Mouse (Mus musculus): Measurements from ENCODE around the gene Calr3. TPM values are rescaled to one million over a fixed set of nuclear protein-coding genes. Genes with fewer than 3 reads are reported as not detected.

Calr3 gene
- total RNA-seq (2012; rRNA removed) (3.9 and 4.0 TPM in 2 replicates), polyA plus RNA-seq (2012; ENCODE audit: insufficient read depth in 1 of 2, insufficient read length in 2 of 2, low read depth in 1 of 2, low replicate concordance in 2 of 2, missing spikeins in 1 of 2) (1 to 10 TPM in 1 of 2 experiments, not detected in 1; 2.7 TPM)

DNA sequence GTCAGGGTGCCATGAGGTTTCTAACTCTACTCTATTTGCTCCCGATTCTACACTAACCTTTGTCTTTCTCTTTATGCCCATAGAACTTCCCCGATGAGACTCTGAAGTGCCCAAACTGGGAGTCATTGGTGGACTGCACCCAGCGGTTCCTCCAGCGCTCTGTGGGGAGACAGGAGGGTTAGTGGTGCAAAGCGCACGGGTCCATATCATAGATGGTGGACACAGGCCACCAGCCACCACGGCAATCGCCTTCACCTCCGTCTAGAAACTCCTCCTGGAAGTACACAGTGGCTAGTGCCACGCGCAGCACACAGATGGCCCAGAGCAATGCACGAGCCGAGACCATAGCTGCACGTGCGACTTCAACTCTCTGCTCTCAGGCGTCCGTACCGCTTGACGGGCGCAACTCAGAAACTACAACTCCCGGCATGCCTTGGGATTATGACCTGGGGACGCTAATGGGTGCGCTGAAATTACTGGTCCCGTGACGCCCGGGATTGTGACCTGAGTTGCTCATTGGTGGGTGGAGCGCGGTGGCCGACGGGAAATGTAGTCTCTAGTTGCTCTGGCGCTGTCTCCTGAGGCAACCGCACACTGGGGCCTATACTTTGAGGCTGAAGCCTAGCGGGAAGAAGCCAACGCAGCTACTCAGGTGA, at the start of gene Calr3, which contains the start of gene 1700030K09Rik:
Calr3 (minus strand) TSS at position 533 of the 656 bp plus-strand sequence.
1700030K09Rik (plus strand) TSS at position 543 of the 656 bp plus-strand sequence.
- H3K79me2 ChIP-seq (ENCODE audit: control insufficient read depth, insufficient read depth, low read length, poor library complexity) = peaks cover 20% of the 10 kb centered on the region
- DNase-seq (ENCODE audit: low read depth, low spot score) = peak; percentile 99
- peaks cover 0 to 18% of the 10 kb centered on the region in 2 experiments; a peak in 2 of 4 replicates for H3K36me3 ChIP-seq (ENCODE audit: control insufficient read depth in 1 of 2, insufficient read depth in 2 of 2, low read length in 2 of 2)
- TF ChIP-seq HCFC1 (IDR thresholded peaks at IDR 0.05; ENCODE audit: low read depth, low read length) = peak; percentile 97
- TF ChIP-seq ZKSCAN1 (IDR thresholded peaks at IDR 0.05; ENCODE audit: low read depth, low read length) = no peak
- no peak for TF ChIP-seq USF2 (IDR thresholded peaks at IDR 0.05; ENCODE audit: borderline replicate concordance in 1 of 2, insufficient read depth in 1 of 2, low read depth in 1 of 2, low read length in 2 of 2)
- peak; percentile 53; the same call in 1 of the 2 replicates for TF ChIP-seq NRF1 (IDR thresholded peaks at IDR 0.05; ENCODE audit: insufficient read depth, low read depth, low read length, poor library complexity, severe bottlenecking)
- TF ChIP-seq BHLHE40 (IDR thresholded peaks at IDR 0.05; ENCODE audit: borderline replicate concordance, low read depth, low read length) = peak; percentile 96
- peak; percentile 92 for TF ChIP-seq SIN3A (IDR thresholded peaks at IDR 0.05; ENCODE audit: low read length)
- TF ChIP-seq ELF1 (IDR thresholded peaks at IDR 0.05; ENCODE audit: low read depth, low read length) = peak; percentile 45
- peak; percentile 96 for TF ChIP-seq MYC (IDR thresholded peaks at IDR 0.05; ENCODE audit: low read depth, low read length)
- TF ChIP-seq CHD2 (IDR thresholded peaks at IDR 0.05; ENCODE audit: low read length) = peak; percentile 76
- peak; percentile 99 for TF ChIP-seq MXI1 (IDR thresholded peaks at IDR 0.05; ENCODE audit: low read depth, low read length)
- TF ChIP-seq EP300 (IDR thresholded peaks at IDR 0.05; ENCODE audit: low read depth in 1 of 2, low read length in 2 of 2) = no peak
- peak; percentile 98 for TF ChIP-seq KAT2A (conservative IDR thresholded peaks at IDR 0.05; ENCODE audit: low read depth, low read length)
- no peak for TF ChIP-seq POLR2AphosphoS5 (IDR thresholded peaks at IDR 0.05; ENCODE audit: borderline replicate concordance, low read depth, low read length)
- no peak for TF ChIP-seq MAFK (IDR thresholded peaks at IDR 0.05; ENCODE audit: borderline replicate concordance, low read depth, low read length)
- peak; percentile 75 to 94; a peak in 3 of 4 replicates for TF ChIP-seq POLR2A (IDR thresholded peaks at IDR 0.05; ENCODE audit: control insufficient read depth in 1 of 2, insufficient read depth in 1 of 2, low read depth in 1 of 2, low read length in 2 of 2, poor library complexity in 1 of 2)
- peak; percentile 88 for TF ChIP-seq NELFE (IDR thresholded peaks at IDR 0.05; ENCODE audit: low read depth, low read length)
- peak; percentile 69; the same call in 1 of the 2 replicates for TF ChIP-seq TCF12 (IDR thresholded peaks at IDR 0.05; ENCODE audit: low read depth, low read length)
- peak; percentile 72; the same call in 1 of the 2 replicates for TF ChIP-seq UBTF (IDR thresholded peaks at IDR 0.05; ENCODE audit: borderline replicate concordance, insufficient read depth, low read depth, low read length)
- peak; percentile 94 for TF ChIP-seq MAX (IDR thresholded peaks at IDR 0.05; ENCODE audit: low read length)
- TF ChIP-seq POLR2AphosphoS2 (IDR thresholded peaks at IDR 0.05; ENCODE audit: low read length) = peak; percentile 76
- peak; percentile 82 for TF ChIP-seq TBP (IDR thresholded peaks at IDR 0.05; ENCODE audit: low read depth, low read length)
- no peaks in the 10 kb centered on the region for H3K27me3 ChIP-seq (ENCODE audit: control insufficient read depth in 1 of 2, insufficient read depth in 2 of 2, low read length in 2 of 2)
- peak within 1 kb of the TSS; percentile 85 for H3K9ac ChIP-seq (ENCODE audit: control insufficient read depth, low read depth, low read length, poor library complexity, severe bottlenecking)
- H3K27ac ChIP-seq (ENCODE audit: control insufficient read depth, low read depth, low read length) = peak within 1 kb of the TSS; percentile 68
- peak within 1 kb of the TSS; percentile 59 to 79 for H3K4me3 ChIP-seq (ENCODE audit: control insufficient read depth in 1 of 2, insufficient read depth in 1 of 2, low read depth in 2 of 2, low read length in 2 of 2)
- no peaks in the 10 kb centered on the region for H3K9me3 ChIP-seq (replicated peaks; ENCODE audit: insufficient read depth, low read length)
- H3K4me1 ChIP-seq (ENCODE audit: control insufficient read depth in 1 of 2, insufficient read depth in 2 of 2, low read length in 2 of 2) = peaks cover 2 to 19% of the 10 kb centered on the region in 2 experiments; a peak in 3 of 4 replicates
